Mouse (Mus musculus): ENCODE results near the gene Prnp.

- TF ChIP-seq CTCF (IDR thresholded peaks at IDR 0.05; ENCODE audit: borderline replicate concordance, control insufficient read depth, extremely low read depth, insufficient read depth, low read length, poor library complexity): no peak
- no peak for TF ChIP-seq POLR2A (IDR thresholded peaks at IDR 0.05; ENCODE audit: control insufficient read depth, extremely low read depth, insufficient read depth, low read length, poor library complexity)
These were observed 2.4 kb upstream of the Prnp start for GRCm38 (mm10) chr2:131907311-131907710.
